Mouse (Mus musculus): ENCODE measurements around the gene Dusp6. TPM values are rescaled to one million over a fixed set of nuclear protein-coding genes. Genes with fewer than 3 reads are reported as not detected.
"Not testable (repeated sequence)": the region's sequence is repeated elsewhere in the genome, so short reads cannot be mapped to it uniquely, and the experiment has no call there.

The Dusp6 gene
- 12.3 and 13.7 TPM in 2 replicates for polyA plus RNA-seq (2015; fragmentation: Nextera tagmentation; extraction: Ambion mirVana)

DNA sequence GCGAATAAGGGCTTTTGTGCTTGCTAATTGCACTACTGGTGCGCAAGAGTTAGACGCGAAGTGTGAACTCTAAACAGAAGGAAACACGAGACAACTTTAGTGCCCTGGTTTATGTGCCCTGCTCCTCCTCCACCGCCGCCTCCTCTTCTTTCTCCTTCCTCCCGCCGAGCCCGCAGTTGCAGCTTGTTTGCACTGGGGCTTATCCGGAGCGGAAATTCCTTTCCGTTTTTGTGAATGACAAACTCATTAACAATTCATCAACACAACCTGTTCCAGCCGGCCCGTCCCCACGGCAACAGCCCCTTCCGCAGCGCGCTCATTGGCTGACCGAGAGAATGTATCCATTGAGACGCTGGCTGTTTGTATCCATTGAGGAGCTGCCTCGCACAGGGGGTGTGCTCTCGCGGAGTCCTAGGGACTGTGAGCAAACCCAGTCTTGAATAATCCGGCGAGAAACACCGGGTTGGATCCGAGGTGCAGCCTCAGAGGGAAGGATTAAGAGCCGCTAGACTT, at the start of gene Dusp6:
TSS of gene Dusp6 (plus strand) at position 365 of the 513 bp plus-strand sequence.
- WGBS (ENCODE audit: insufficient replicate concordance): under 1% methylated on average over 29 of the region's 29 CpGs
- H3K4me1 ChIP-seq (replicated peaks): peaks cover 18% of the 10 kb centered on the region
- peaks cover 60% of the 10 kb centered on the region for H3K27me3 ChIP-seq

DNA sequence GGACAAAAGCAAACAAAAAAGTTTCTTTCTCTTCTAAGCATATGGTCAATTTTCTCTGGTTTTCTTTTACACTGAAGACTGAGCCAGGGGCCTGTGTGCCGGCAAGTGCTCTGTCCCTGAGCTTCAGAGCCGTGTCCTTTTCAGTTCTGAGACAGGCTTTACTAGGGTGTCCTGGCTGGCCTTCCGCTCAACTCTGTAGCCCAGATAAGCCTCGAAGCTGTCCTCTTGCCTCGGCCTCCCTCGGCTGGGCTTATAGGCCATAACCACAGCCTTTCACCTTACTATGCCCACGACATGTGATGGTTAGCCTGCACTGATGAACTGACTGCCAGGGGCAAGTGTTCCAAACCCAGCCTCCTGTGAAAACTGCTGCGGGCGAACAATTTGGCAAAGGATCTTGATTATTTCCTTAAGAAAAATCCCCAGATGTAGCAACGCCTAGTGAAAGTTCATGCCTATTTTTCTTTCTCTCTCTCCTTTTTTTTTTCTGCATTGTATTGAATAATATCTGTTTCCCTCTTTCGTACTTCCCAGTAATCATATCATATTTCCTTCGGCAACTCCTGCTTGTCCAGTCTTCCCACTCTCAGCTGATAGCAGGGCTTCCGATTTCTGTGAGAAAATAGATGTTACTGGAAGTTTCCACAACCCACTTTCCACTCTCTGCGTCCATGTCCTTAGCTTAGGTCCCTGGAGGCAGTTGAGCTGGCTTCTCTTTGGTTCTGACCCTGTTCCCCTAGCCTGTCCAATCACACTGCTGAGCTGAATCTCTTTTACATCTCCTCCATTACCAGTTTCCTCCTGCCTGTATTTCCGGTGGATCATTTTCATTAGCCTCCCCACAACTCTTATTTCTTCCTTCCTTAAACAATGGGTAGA, 48.4 kb upstream of the Dusp6 start:
- Histone ChIP-seq H3K27ac (no peak overlapping the region), H3K4me3 (replicated peaks) (no peak overlapping the region), H3K36me3 (no peaks in the 10 kb centered on the region), H3K9me3 (replicated peaks) (no peaks in the 10 kb centered on the region), H3K9ac (no peak overlapping the region), H3K27me3 (no peaks in the 10 kb centered on the region), H3K4me1 (replicated peaks) (peaks cover 7% of the 10 kb centered on the region), H3K4me2 (no peak overlapping the region)
- ATAC-seq (ENCODE audit: low read depth) (no peak), DNase-seq (no peak)
- 70% methylated on average over 15 of the region's 15 CpGs for WGBS (ENCODE audit: insufficient replicate concordance)

More for the DNA sequence above, at the start of gene Dusp6:
- peak; percentile 85 for ATAC-seq (ENCODE audit: low read depth)
- Histone ChIP-seq H3K9ac (peak within 1 kb of the TSS; percentile 74), H3K9me3 (replicated peaks) (no peaks in the 10 kb centered on the region), H3K27ac (peak within 1 kb of the TSS; percentile 84), H3K4me2 (peak within 1 kb of the TSS; percentile 70), H3K36me3 (peaks cover 6% of the 10 kb centered on the region; the same call in 1 of the 2 replicates), H3K4me3 (replicated peaks) (peak within 1 kb of the TSS; percentile 65)
- peak; percentile 69 for DNase-seq

DNA sequence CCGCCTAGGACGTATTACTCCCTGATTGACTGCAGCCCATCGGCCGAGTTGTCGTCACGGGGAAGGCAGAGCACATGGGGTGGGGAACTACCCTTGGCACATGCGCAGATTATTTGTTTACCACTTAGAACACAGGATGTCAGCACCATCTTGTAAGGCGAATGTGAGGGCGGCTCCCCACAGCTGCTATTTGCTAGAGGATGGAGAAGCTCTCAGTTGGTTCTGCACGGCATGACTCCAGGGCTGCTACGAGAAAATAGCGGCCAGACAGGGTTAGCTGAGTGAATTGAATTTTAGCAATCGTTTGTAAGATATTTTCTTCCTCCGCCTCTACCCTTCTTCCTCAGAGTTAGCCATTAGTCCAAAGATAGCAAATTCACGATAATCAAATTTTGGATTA, 46.5 kb upstream of the Dusp6 start:
- not testable (repeated sequence) for H3K36me3 ChIP-seq; DNase-seq; ATAC-seq (ENCODE audit: low read depth); H3K27me3 ChIP-seq; H3K4me2 ChIP-seq; H3K27ac ChIP-seq; H3K9me3 ChIP-seq (replicated peaks); H3K4me3 ChIP-seq (replicated peaks); H3K9ac ChIP-seq; H3K4me1 ChIP-seq (replicated peaks)
- WGBS (ENCODE audit: insufficient replicate concordance): 84% methylated on average over 15 of the region's 15 CpGs

DNA sequence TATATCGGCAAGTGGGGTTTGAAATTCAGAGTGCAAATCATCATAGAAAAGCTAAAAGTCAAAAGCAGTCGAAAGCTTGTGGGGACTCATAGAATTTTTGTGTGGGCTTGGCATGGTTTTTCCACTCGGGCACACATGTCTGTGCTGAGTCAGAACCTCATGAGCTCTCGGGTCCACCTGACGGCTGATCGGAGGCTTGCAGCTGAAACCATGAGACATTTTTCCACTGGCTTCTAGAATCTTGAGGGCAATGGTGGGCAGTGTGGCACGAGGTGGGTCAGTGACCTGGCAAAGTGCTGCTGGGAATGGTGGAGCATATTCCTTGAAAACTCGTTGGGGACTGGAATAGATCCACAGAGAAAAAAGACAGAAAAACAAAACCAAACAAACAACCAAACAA, 41.5 kb upstream of the Dusp6 start:
- no peak overlapping the region for H3K4me3 ChIP-seq (replicated peaks)
- no peak overlapping the region for H3K27ac ChIP-seq
- H3K36me3 ChIP-seq: no peaks in the 10 kb centered on the region
- DNase-seq: no peak
- ATAC-seq (ENCODE audit: low read depth): no peak
- no peak overlapping the region for H3K9ac ChIP-seq
- no peaks in the 10 kb centered on the region for H3K4me1 ChIP-seq (replicated peaks)
- no peaks in the 10 kb centered on the region for H3K27me3 ChIP-seq
- 66% methylated on average over 8 of the region's 8 CpGs for WGBS (ENCODE audit: insufficient replicate concordance)
- H3K9me3 ChIP-seq (replicated peaks): no peaks in the 10 kb centered on the region
- no peak overlapping the region for H3K4me2 ChIP-seq

DNA sequence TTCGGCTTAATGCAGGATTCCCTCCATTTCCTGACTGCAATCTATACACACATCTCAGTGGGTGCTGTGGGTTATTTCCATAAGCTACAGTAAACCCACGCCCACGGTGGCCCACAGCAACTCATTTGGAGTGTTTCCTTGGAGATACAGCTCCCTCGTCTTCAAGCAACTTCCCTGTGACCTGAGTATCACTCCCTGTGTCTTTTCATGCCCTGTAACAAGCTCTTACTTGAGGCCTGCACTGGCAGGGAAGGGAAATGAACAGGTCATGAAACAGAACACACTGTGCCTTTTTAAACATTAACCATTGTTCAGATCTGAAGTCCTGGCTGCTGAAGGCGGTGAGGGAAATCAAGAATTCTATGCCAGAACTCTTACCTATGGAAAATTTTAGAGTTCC, 40.3 kb upstream of the Dusp6 start:
- Histone ChIP-seq H3K4me2 (no peak overlapping the region), H3K9me3 (replicated peaks) (no peaks in the 10 kb centered on the region), H3K9ac (no peak overlapping the region), H3K36me3 (no peaks in the 10 kb centered on the region), H3K27me3 (0 out of 2 replicates have a peak, but pooled peaks cover 6% of the 10 kb centered on the region), H3K27ac (no peak overlapping the region), H3K4me1 (replicated peaks) (peaks cover 3% of the 10 kb centered on the region; the same call in 1 of the 2 replicates), H3K4me3 (replicated peaks) (no peak overlapping the region)
- DNase-seq (no peak), ATAC-seq (ENCODE audit: low read depth) (no peak)
- 46% methylated on average over 5 of the region's 5 CpGs for WGBS (ENCODE audit: insufficient replicate concordance)

DNA sequence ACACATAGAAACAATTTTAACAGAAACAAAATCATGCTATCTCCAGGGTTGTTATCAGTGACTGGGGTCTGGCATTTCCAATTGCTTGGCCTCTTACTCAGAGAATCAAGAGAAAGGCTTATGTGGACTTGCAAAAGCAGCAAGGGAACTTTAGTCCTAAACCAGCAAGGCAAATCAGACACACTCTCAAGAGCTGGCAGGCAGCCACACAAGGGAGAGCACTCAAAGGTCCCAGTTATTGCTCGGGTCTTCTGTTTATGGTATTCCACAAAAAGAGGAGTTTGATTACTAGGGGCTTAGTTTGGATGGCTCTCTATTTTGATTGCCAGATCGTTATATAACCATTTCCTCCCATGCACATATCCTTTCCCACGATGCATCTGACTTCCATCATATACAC, 38.8 kb upstream of the Dusp6 start:
- Histone ChIP-seq H3K4me1 (replicated peaks) (peaks cover 14% of the 10 kb centered on the region), H3K9ac (no peak overlapping the region), H3K4me2 (no peak overlapping the region), H3K36me3 (no peaks in the 10 kb centered on the region), H3K27me3 (peaks cover 21% of the 10 kb centered on the region), H3K27ac (no peak overlapping the region), H3K4me3 (replicated peaks) (no peak overlapping the region), H3K9me3 (replicated peaks) (no peaks in the 10 kb centered on the region)
- DNase-seq: no peak
- WGBS (ENCODE audit: insufficient replicate concordance): 45% methylated on average over 3 of the region's 3 CpGs
- no peak for ATAC-seq (ENCODE audit: low read depth)

DNA sequence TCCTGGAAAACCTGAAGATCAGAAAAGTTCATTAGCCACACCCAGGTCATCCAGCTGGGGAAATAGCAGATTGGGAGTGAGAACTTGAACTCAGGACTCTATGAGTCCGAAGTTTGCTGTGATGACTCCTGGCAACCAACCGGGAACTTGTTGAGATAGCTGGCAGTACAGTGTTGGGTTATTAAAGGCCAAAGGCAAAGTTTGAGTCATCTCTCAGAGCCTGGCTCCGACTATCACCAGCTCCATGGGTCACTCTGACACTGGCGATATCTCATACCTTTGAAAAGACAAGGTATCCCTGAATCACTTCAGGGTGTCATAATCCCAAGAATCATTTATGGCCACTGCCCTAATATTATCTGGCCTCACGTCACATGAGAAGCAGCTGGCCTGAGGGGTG, 36.2 kb upstream of the Dusp6 start:
- no peaks in the 10 kb centered on the region for H3K36me3 ChIP-seq

DNA sequence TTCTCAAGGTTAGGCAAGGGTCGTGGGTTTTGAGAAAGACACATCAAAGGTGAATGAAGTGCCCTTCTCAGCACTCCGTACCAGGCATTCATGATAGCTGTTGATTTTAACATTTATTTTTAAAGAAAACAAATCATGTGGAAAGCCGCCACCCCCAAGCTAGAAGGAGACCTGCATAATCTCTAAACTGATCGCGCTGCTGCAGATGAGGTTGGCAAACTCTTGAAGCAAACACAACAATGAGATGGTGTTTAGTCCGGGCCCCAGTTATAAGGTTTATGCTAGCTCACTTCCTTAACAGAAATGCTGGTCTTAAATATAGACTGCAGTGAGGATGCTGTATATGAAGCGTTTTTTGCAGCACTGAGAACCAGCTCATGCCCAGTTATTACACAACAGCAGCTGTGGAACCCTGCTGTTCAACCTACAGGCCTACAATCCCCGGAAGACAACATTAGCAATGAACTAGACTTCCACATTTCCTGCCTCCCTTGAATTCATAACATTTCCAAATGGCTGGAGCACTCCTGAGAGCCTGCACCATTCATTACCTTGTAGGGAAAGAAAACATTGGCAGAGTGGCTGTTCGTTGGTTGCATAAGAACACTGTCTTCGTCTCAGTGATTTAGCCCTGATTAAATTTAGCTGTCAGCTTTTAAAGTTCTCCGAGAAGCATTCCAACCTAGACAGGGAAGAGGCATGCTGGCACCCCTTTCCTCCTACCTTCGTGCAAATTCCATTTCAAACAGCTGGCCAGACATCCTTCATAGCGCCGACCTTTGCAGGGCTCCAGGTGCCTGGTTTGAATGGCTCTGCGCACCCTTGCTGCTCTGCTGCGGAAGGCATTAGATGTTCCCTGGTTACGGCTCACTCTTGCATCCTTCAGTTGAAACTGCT, 34.8 kb upstream of the Dusp6 start:
- H3K4me3 ChIP-seq (replicated peaks): no peak overlapping the region
- no peak for ATAC-seq (ENCODE audit: low read depth)
- H3K27me3 ChIP-seq: peaks cover 25% of the 10 kb centered on the region
- no peak for DNase-seq
- H3K27ac ChIP-seq: peak overlapping the region; percentile 29; the same call in 1 of the 2 replicates
- H3K36me3 ChIP-seq: no peaks in the 10 kb centered on the region
- H3K9me3 ChIP-seq (replicated peaks): no peaks in the 10 kb centered on the region
- no peak overlapping the region for H3K9ac ChIP-seq
- no peak overlapping the region for H3K4me2 ChIP-seq
- H3K4me1 ChIP-seq (replicated peaks): peaks cover 20% of the 10 kb centered on the region
- 23% methylated on average over 17 of the region's 17 CpGs for WGBS (ENCODE audit: insufficient replicate concordance)

More for the DNA sequence above, 36.2 kb upstream of the Dusp6 start:
- Histone ChIP-seq H3K9me3 (replicated peaks) (no peaks in the 10 kb centered on the region), H3K4me3 (replicated peaks) (no peak overlapping the region), H3K27ac (no peak overlapping the region), H3K4me1 (replicated peaks) (peaks cover 19% of the 10 kb centered on the region), H3K4me2 (no peak overlapping the region), H3K9ac (no peak overlapping the region), H3K27me3 (peaks cover 25% of the 10 kb centered on the region)
- DNase-seq (no peak), ATAC-seq (ENCODE audit: low read depth) (no peak)
- 60% methylated on average over 5 of the region's 5 CpGs for WGBS (ENCODE audit: insufficient replicate concordance)

DNA sequence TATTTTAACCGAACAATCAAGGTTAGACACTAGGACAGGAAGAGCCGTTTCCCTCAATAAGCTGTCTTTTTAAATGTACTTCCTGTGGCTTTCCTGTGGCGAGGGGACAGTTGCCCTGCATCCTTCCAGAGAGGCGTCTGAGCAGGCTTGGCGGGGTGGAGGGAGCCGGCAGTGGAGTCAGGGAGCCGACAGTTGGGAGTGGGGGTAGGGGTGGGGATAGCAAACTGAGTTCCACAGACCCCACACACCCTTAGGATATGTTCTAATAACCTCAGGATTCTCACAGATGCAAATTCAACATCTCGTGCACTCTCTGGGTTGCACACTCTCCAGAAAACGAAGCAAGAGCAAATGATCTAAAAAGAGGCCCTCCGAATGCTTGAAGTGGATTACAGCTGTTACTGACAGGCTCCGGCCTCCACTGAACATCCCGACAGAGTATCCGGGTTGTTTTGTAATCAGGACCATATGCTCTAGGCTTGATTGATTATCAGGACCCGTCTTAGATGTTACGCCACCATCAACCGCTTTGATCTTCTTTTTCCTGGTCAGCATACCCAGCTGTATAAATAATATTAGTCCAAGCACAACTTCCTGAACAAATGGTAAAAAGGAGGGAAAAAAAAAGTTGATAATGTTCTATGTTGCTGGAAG, 33.9 kb upstream of the Dusp6 start:
- Histone ChIP-seq H3K4me3 (replicated peaks) (no peak overlapping the region), H3K27me3 (peaks cover 25% of the 10 kb centered on the region), H3K9me3 (replicated peaks) (no peaks in the 10 kb centered on the region), H3K36me3 (no peaks in the 10 kb centered on the region), H3K27ac (peak overlapping the region; percentile 29; the same call in 1 of the 2 replicates), H3K4me2 (0 out of 2 replicates have a peak overlapping the region, but pooled peaks have one; percentile 12), H3K9ac (no peak overlapping the region), H3K4me1 (replicated peaks) (peaks cover 20% of the 10 kb centered on the region)
- 0 out of 2 replicates have a peak, but pooled peaks have one; percentile 39 for ATAC-seq (ENCODE audit: low read depth)
- 3% methylated on average over 16 of the region's 16 CpGs for WGBS (ENCODE audit: insufficient replicate concordance)
- DNase-seq: no peak

DNA sequence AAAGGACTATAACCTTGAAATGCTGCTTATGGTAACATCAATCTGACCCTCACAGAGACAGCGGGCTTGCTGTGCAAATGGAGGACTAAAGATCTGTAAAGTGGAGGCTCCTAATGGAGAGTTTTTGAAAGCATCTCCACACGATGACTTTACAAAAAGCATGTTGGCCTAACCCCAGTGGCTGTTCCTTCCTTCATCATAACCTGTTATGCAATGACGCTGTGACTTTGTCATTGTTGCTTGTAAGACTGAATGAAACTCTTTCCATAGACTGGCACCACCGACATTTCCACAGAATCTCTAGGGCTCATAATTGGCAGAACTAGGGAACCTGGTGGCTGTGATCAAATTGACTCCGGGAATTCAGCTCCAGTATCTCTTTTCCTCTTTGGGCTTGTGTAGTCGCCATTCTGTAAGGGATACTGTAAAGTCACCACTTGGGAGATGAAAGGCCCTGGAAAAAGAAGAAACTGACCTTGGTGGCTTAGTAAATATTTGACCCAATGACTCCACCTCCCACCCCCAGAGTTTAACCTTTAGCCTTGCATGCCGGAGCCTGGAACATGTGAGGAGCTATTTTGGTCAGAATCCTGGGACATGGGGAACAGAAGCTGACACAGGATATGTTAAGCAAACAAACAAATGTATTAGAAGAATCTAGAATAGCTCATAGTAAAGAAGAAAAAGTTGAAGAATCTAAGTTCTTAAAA, 30.4 kb upstream of the Dusp6 start:
- Histone ChIP-seq H3K4me3 (replicated peaks) (no peak overlapping the region), H3K4me1 (replicated peaks) (peaks cover 17% of the 10 kb centered on the region), H3K4me2 (no peak overlapping the region), H3K27ac (peak overlapping the region; percentile 68), H3K9me3 (replicated peaks) (no peaks in the 10 kb centered on the region), H3K27me3 (peaks cover 19% of the 10 kb centered on the region), H3K9ac (no peak overlapping the region), H3K36me3 (no peaks in the 10 kb centered on the region)
- DNase-seq (no peak), ATAC-seq (ENCODE audit: low read depth) (peak; percentile 55)
- WGBS (ENCODE audit: insufficient replicate concordance): 47% methylated on average over 7 of the region's 7 CpGs

All from liver, embryonic 13.5 days (tissue).